Mouse (Mus musculus) small intestine, adult 2 months (tissue): ENCODE measurements around the gene Pknox2.

Experiments used
- CTCF ChIP-seq: fragments of 200-500 bp; IDR thresholded peaks from 2 replicates; pipeline ENCODE4 v1.5.1; 2012; ENCODE audit warnings: low read depth, mild to moderate bottlenecking, control low read depth, inconsistent platforms, low read length, moderate library complexity, mixed read lengths; ENCODE audit not compliant: insufficient replicate concordance, insufficient read length; ENCODE audit errors: extremely low read depth
- POLR2A ChIP-seq: fragments of 200-500 bp; IDR thresholded peaks from 2 replicates; pipeline ENCODE4 v1.6.1; 2012; ENCODE audit warnings: low read depth, mild to moderate bottlenecking, control low read depth, inconsistent platforms, low read length, moderate library complexity

- TF ChIP-seq POLR2A = no peak
- no peak for TF ChIP-seq CTCF
Measured at GRCm38 (mm10) chr9:37045875-37046274, 101.3 kb downstream of the Pknox2 start.
